Mouse (Mus musculus): ENCODE data around the gene Necab2. TPM values are rescaled to one million over a fixed set of nuclear protein-coding genes. Genes with fewer than 3 reads are reported as not detected.
A peak's percentile ranks its signal among the peaks of the same experiment; 100 is the strongest.

Gene Necab2
- polyA plus RNA-seq (2014; fragmentation: Nextera tagmentation; extraction: Ambion mirVana): 44.4 and 50.1 TPM in 2 replicates

- H3K27me3 ChIP-seq (ENCODE audit: control insufficient read depth, insufficient read depth, low read length): peaks cover 8% of the 10 kb centered on the region; the same call in 1 of the 2 replicates
- ATAC-seq (ENCODE audit: low FRiP score) (peak; percentile 69), DNase-seq (ENCODE audit: low spot score) (peak; percentile 87)
- WGBS: 4% methylated on average over 26 of the region's 52 CpGs
- no peaks in the 10 kb centered on the region for H3K4me1 ChIP-seq (replicated peaks; ENCODE audit: control insufficient read depth, insufficient read depth, low read length)
- H3K27ac ChIP-seq: no peak within 1 kb of the TSS
- no peaks in the 10 kb centered on the region for H3K36me3 ChIP-seq (replicated peaks; ENCODE audit: control insufficient read depth, insufficient read depth)
- peak within 1 kb of the TSS; percentile 87 for H3K4me2 ChIP-seq (replicated peaks)
- peak within 1 kb of the TSS; percentile 79 for H3K9ac ChIP-seq
- H3K4me3 ChIP-seq (replicated peaks; ENCODE audit: low read length): peak within 1 kb of the TSS; percentile 72
- H3K9me3 ChIP-seq (ENCODE audit: control insufficient read depth, low read length): no peaks in the 10 kb centered on the region
Observed at GRCm38 (mm10) chr8:119446211-119446989, at the start of gene Necab2. Necab2 (plus strand) TSS chr8:119446719.

- Histone ChIP-seq H3K36me3 (replicated peaks; ENCODE audit: control insufficient read depth, insufficient read depth) (peaks cover 6% of the 10 kb centered on the region), H3K4me3 (replicated peaks; ENCODE audit: low read length) (no peak overlapping the region), H3K4me2 (replicated peaks) (no peak overlapping the region), H3K9ac (no peak overlapping the region), H3K9me3 (ENCODE audit: control insufficient read depth, low read length) (no peaks in the 10 kb centered on the region), H3K27me3 (ENCODE audit: control insufficient read depth, insufficient read depth, low read length) (no peaks in the 10 kb centered on the region), H3K27ac (no peak overlapping the region), H3K4me1 (replicated peaks; ENCODE audit: control insufficient read depth, insufficient read depth, low read length) (peaks cover 7% of the 10 kb centered on the region)
- ATAC-seq (ENCODE audit: low FRiP score) (no peak), DNase-seq (ENCODE audit: low spot score) (no peak)
- 82% methylated on average over 9 of the region's 9 CpGs for WGBS
Observed at GRCm38 (mm10) chr8:119398558-119398957, 48.0 kb upstream of the Necab2 start.

- H3K9me3 ChIP-seq (ENCODE audit: control insufficient read depth, low read length): no peaks in the 10 kb centered on the region
- WGBS: 72% methylated on average over 6 of the region's 6 CpGs
- ATAC-seq (ENCODE audit: low FRiP score) (no peak), DNase-seq (ENCODE audit: low spot score) (no peak)
- H3K4me3 ChIP-seq (replicated peaks; ENCODE audit: low read length): no peak overlapping the region
- no peak overlapping the region for H3K9ac ChIP-seq
- no peak overlapping the region for H3K4me2 ChIP-seq (replicated peaks)
- no peak overlapping the region for H3K27ac ChIP-seq
- H3K27me3 ChIP-seq (ENCODE audit: control insufficient read depth, insufficient read depth, low read length): no peaks in the 10 kb centered on the region
- peaks cover 7% of the 10 kb centered on the region for H3K4me1 ChIP-seq (replicated peaks; ENCODE audit: control insufficient read depth, insufficient read depth, low read length)
- H3K36me3 ChIP-seq (replicated peaks; ENCODE audit: control insufficient read depth, insufficient read depth): peaks cover 6% of the 10 kb centered on the region
Observed at GRCm38 (mm10) chr8:119399255-119399654, 47.3 kb upstream of the Necab2 start.

GRCm38 (mm10) chr8:119400122-119400671 is 46.3 kb upstream of the Necab2 start:
- ATAC-seq (ENCODE audit: low FRiP score) (no peak), DNase-seq (ENCODE audit: low spot score) (no peak)
- Histone ChIP-seq H3K4me3 (replicated peaks; ENCODE audit: low read length) (no peak overlapping the region), H3K27me3 (ENCODE audit: control insufficient read depth, insufficient read depth, low read length) (no peaks in the 10 kb centered on the region), H3K9ac (no peak overlapping the region), H3K4me2 (replicated peaks) (no peak overlapping the region), H3K36me3 (replicated peaks; ENCODE audit: control insufficient read depth, insufficient read depth) (peaks cover 6% of the 10 kb centered on the region), H3K9me3 (ENCODE audit: control insufficient read depth, low read length) (no peaks in the 10 kb centered on the region), H3K4me1 (replicated peaks; ENCODE audit: control insufficient read depth, insufficient read depth, low read length) (peaks cover 7% of the 10 kb centered on the region), H3K27ac (no peak overlapping the region)
- WGBS: 89% methylated on average over 9 of the region's 9 CpGs

DNA sequence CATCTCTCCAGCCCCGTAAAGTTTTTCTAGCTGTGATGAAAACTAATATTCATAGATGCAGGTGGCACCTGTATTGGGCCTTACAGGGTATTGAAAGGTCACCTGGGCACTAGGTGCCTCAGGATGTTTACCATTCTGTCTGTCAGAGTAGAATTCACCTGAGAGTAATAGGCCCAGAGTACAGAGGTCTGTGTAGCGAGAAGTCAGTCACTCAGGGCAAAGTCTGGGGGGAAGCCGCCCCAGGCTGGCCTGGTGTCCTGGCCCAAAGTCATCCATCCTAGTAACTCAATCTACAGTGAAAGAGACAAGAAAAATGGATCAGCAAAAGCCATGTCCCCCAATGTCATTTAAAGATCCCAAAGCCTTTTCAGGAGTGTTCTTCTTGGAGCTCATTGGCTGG is 45.6 kb upstream of the Necab2 start:
- DNase-seq (ENCODE audit: low spot score) (no peak), ATAC-seq (ENCODE audit: low FRiP score) (no peak)
- no peak overlapping the region for H3K4me3 ChIP-seq (replicated peaks; ENCODE audit: low read length)
- WGBS: 89% methylated on average over 3 of the region's 3 CpGs
- H3K27me3 ChIP-seq (ENCODE audit: control insufficient read depth, insufficient read depth, low read length): no peaks in the 10 kb centered on the region
- no peak overlapping the region for H3K4me2 ChIP-seq (replicated peaks)
- no peak overlapping the region for H3K27ac ChIP-seq
- no peak overlapping the region for H3K9ac ChIP-seq
- peaks cover 11% of the 10 kb centered on the region for H3K36me3 ChIP-seq (replicated peaks; ENCODE audit: control insufficient read depth, insufficient read depth)
- peaks cover 2% of the 10 kb centered on the region for H3K4me1 ChIP-seq (replicated peaks; ENCODE audit: control insufficient read depth, insufficient read depth, low read length)
- no peaks in the 10 kb centered on the region for H3K9me3 ChIP-seq (ENCODE audit: control insufficient read depth, low read length)

- no peak for DNase-seq (ENCODE audit: low spot score)
- peaks cover 37% of the 10 kb centered on the region for H3K36me3 ChIP-seq (replicated peaks; ENCODE audit: control insufficient read depth, insufficient read depth)
- H3K4me3 ChIP-seq (replicated peaks; ENCODE audit: low read length): no peak overlapping the region
- 77% methylated on average over 10 of the region's 10 CpGs for WGBS
- ATAC-seq (ENCODE audit: low FRiP score): no peak
- H3K4me2 ChIP-seq (replicated peaks): no peak overlapping the region
- H3K9ac ChIP-seq: no peak overlapping the region
- no peak overlapping the region for H3K27ac ChIP-seq
- H3K4me1 ChIP-seq (replicated peaks; ENCODE audit: control insufficient read depth, insufficient read depth, low read length): no peaks in the 10 kb centered on the region
- H3K9me3 ChIP-seq (ENCODE audit: control insufficient read depth, low read length): no peaks in the 10 kb centered on the region
- no peaks in the 10 kb centered on the region for H3K27me3 ChIP-seq (ENCODE audit: control insufficient read depth, insufficient read depth, low read length)
Observed at GRCm38 (mm10) chr8:119403912-119404311, 42.6 kb upstream of the Necab2 start.

DNA sequence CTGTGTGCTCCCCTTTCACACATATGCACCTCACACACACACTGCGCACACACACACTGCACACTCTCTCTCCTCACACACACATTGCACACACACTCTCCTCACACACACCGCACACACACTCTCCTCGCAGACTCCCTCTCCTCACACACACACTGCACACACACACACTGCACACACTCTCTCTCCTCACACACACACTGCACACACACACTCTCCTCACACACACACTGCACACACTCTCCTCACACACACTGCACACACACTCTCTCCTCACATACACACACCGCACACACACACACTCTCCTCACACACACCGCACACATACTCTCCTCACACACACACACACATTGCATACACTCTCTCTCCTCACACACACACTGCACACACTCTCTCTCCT is 41.9 kb upstream of the Necab2 start:
- no peak for ATAC-seq (ENCODE audit: low FRiP score)
- Histone ChIP-seq H3K9ac (no peak overlapping the region), H3K36me3 (replicated peaks; ENCODE audit: control insufficient read depth, insufficient read depth) (peaks cover 45% of the 10 kb centered on the region), H3K4me1 (replicated peaks; ENCODE audit: control insufficient read depth, insufficient read depth, low read length) (no peaks in the 10 kb centered on the region), H3K9me3 (ENCODE audit: control insufficient read depth, low read length) (no peaks in the 10 kb centered on the region), H3K4me2 (replicated peaks) (no peak overlapping the region), H3K27ac (no peak overlapping the region), H3K4me3 (replicated peaks; ENCODE audit: low read length) (no peak overlapping the region), H3K27me3 (ENCODE audit: control insufficient read depth, insufficient read depth, low read length) (no peaks in the 10 kb centered on the region)
- no peak for DNase-seq (ENCODE audit: low spot score)
- WGBS: 96% methylated on average over 5 of the region's 5 CpGs

DNA sequence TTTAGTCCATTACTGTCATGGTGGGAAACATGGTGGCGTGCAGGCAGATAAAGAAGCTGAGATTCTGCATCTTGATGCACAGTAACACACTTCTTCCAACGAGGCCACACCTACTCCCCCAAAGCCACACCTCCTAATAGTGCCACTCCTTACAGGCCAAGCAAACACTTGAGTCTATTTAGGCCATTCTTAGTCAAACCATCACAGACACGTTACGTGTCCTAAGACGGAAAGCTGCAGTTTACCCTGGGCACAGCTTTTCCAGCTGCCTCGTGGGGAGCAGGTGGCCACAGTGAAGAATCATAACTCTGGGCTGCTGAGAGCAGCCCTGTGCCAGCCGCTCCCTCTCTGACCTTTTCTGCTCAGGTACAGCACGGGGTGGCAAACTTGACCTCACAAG is 38.2 kb upstream of the Necab2 start:
- Histone ChIP-seq H3K4me1 (replicated peaks; ENCODE audit: control insufficient read depth, insufficient read depth, low read length) (no peaks in the 10 kb centered on the region), H3K9ac (no peak overlapping the region), H3K4me3 (replicated peaks; ENCODE audit: low read length) (no peak overlapping the region), H3K27ac (no peak overlapping the region), H3K9me3 (ENCODE audit: control insufficient read depth, low read length) (no peaks in the 10 kb centered on the region), H3K36me3 (replicated peaks; ENCODE audit: control insufficient read depth, insufficient read depth) (peaks cover 63% of the 10 kb centered on the region), H3K4me2 (replicated peaks) (no peak overlapping the region), H3K27me3 (ENCODE audit: control insufficient read depth, insufficient read depth, low read length) (no peaks in the 10 kb centered on the region)
- no peak for DNase-seq (ENCODE audit: low spot score)
- no peak for ATAC-seq (ENCODE audit: low FRiP score)
- WGBS: 80% methylated on average over 8 of the region's 8 CpGs

- 57% methylated on average over 10 of the region's 10 CpGs for WGBS
- Histone ChIP-seq H3K9me3 (ENCODE audit: control insufficient read depth, low read length) (no peaks in the 10 kb centered on the region), H3K27ac (no peak overlapping the region), H3K36me3 (replicated peaks; ENCODE audit: control insufficient read depth, insufficient read depth) (peaks cover 48% of the 10 kb centered on the region), H3K4me1 (replicated peaks; ENCODE audit: control insufficient read depth, insufficient read depth, low read length) (no peaks in the 10 kb centered on the region), H3K4me3 (replicated peaks; ENCODE audit: low read length) (no peak overlapping the region), H3K27me3 (ENCODE audit: control insufficient read depth, insufficient read depth, low read length) (no peaks in the 10 kb centered on the region), H3K4me2 (replicated peaks) (no peak overlapping the region), H3K9ac (no peak overlapping the region)
- DNase-seq (ENCODE audit: low spot score): no peak
- peak; percentile 10; the same call in 1 of the 2 replicates for ATAC-seq (ENCODE audit: low FRiP score)
Observed at GRCm38 (mm10) chr8:119412037-119412734, 34.3 kb upstream of the Necab2 start.
